Mouse (Mus musculus): Measurements from ENCODE around the gene Gprc5b.

DNA sequence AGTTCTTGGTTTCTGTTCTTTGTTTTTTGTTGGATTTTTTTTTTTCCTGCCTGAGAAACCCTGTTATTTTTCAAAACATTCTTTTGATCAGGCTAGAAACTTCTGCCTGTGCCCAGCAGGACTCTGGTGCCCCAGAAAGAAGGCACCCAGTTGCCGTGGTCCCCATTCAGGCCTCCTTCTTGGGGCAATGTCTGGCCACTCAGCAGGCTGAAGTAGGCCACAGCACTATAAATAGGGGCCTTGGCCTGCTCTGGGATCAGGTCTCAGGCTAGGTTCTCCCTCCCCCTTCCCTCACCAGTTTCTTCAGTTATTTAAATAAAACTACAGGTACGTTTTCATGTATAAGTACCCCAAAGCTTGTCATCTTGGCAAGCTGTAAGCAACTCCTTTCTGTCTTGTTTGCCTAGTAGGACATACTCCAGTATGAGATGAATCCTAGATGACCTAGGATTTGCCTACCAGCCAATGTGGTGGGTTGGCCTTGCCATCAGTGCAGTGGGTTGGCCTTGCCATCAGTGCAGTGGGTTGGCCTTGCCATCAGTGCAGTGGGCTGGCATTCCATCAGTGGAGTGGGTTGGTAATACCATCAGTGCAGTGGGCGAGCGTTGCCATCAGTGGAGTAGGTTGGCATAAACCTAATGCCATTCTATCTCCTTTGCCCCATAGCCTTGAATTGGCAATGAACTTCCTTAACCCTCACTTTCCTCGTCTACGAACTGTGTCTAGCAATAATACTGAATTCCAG, 68.3 kb downstream of the Gprc5b start:
- no peak for TF ChIP-seq CHD2 (IDR thresholded peaks at IDR 0.05; ENCODE audit: low read depth, low read length)
- no peak for TF ChIP-seq ZC3H11A (IDR thresholded peaks at IDR 0.05; ENCODE audit: borderline replicate concordance, low read depth, low read length)
